Mouse (Mus musculus) forebrain, embryonic 15.5 days (tissue): ENCODE measurements around the gene Ap3b1. TPM values are rescaled to one million over a fixed set of nuclear protein-coding genes. Genes with fewer than 3 reads are reported as not detected.

Experiments
- ATAC-seq: fragments of 200-750 bp; cut with Nextera tagmentation; replicated peaks from 2 replicates; pipeline ENCODE4 v1.8.0; 2017; ENCODE audit warnings: mild to moderate bottlenecking, moderate TSS enrichment, moderate library complexity
- H3K27ac ChIP-seq: fragments of 300-500 bp; sonication (generic); replicated peaks from 2 replicates; pipeline ENCODE4 v1.5.1; 2015; ENCODE audit warnings: mild to moderate bottlenecking, inconsistent platforms
- H3K27me3 ChIP-seq: fragments of 300-500 bp; sonication (generic); 2 replicates; pipeline ENCODE4 v1.6.1; 2015; ENCODE audit warnings: inconsistent platforms
- H3K36me3 ChIP-seq: fragments of 300-500 bp; sonication (generic); 2 replicates; pipeline ENCODE4 v1.6.1; 2015; ENCODE audit warnings: mild to moderate bottlenecking, inconsistent platforms
- H3K4me1 ChIP-seq: fragments of 300-500 bp; sonication (generic); 2 replicates; pipeline ENCODE4 v1.6.1; 2015; ENCODE audit warnings: inconsistent platforms
- H3K4me2 ChIP-seq: fragments of 300-500 bp; sonication (generic); replicated peaks from 2 replicates; pipeline ENCODE4 v1.6.1; 2015; ENCODE audit warnings: mild to moderate bottlenecking, inconsistent platforms
- H3K4me3 ChIP-seq: fragments of 300-500 bp; sonication (generic); 2 replicates; pipeline ENCODE4 v1.5.1; 2015; ENCODE audit warnings: mild to moderate bottlenecking, inconsistent platforms
- H3K9ac ChIP-seq: fragments of 300-500 bp; sonication (generic); replicated peaks from 2 replicates; pipeline ENCODE4 v1.6.1; 2015; ENCODE audit warnings: mild to moderate bottlenecking, inconsistent platforms
- H3K9me3 ChIP-seq: fragments of 300-500 bp; sonication (generic); 2 replicates; pipeline ENCODE4 v1.6.1; 2016; ENCODE audit warnings: inconsistent platforms
- WGBS: fragments of 180-500 bp; shearing (Covaris S2); methylation state at CpG from one replicate; pipeline ENCODE4 v1.1.7; 2015; ENCODE audit warnings: mixed read lengths; 5-methylcytosine and 5-hydroxymethylcytosine counted together
- polyA plus RNA-seq: library from polyadenylated mRNA; unstranded; fragments of >200 nt; fragmentation: Nextera tagmentation; extraction: Ambion mirVana; gene quantifications from 2 replicates; pipeline ENCODE4 v1.2.1, GENCODE M21; 2015

Gene Ap3b1
- polyA plus RNA-seq, 1 experiment from 2014 or later = 34.3 TPM

- Histone ChIP-seq H3K9ac (no peak overlapping the region), H3K4me3 (no peak overlapping the region), H3K36me3 (peaks cover 24% of the 10 kb centered on the region), H3K27ac (no peak overlapping the region), H3K9me3 (no peaks in the 10 kb centered on the region), H3K4me2 (no peak overlapping the region), H3K27me3 (no peaks in the 10 kb centered on the region), H3K4me1 (peaks cover 11% of the 10 kb centered on the region; the same call in 1 of the 2 replicates)
- 92% methylated on average over 8 of the region's 8 CpGs for WGBS
- ATAC-seq = no peak
These were observed 41.7 kb downstream of the Ap3b1 start for GRCm38 (mm10) chr13:94400465-94400864.

GRCm38 (mm10) chr13:94423600-94423999 is 64.8 kb downstream of the Ap3b1 start:
- WGBS = 50% methylated on average over 5 of the region's 5 CpGs
- Histone ChIP-seq H3K27ac (no peak overlapping the region), H3K4me3 (no peak overlapping the region), H3K27me3 (no peaks in the 10 kb centered on the region), H3K9ac (no peak overlapping the region), H3K4me2 (no peak overlapping the region), H3K36me3 (no peaks in the 10 kb centered on the region), H3K4me1 (peaks cover 4% of the 10 kb centered on the region), H3K9me3 (no peaks in the 10 kb centered on the region)
- peak; percentile 71 for ATAC-seq

- no peak overlapping the region for H3K27ac ChIP-seq
- H3K4me2 ChIP-seq = no peak overlapping the region
- WGBS = 97% methylated on average over 2 of the region's 2 CpGs
- no peaks in the 10 kb centered on the region for H3K27me3 ChIP-seq
- H3K36me3 ChIP-seq = peaks cover 3% of the 10 kb centered on the region; the same call in 1 of the 2 replicates
- H3K4me3 ChIP-seq = no peak overlapping the region
- no peak for ATAC-seq
- H3K9ac ChIP-seq = no peak overlapping the region
- no peaks in the 10 kb centered on the region for H3K9me3 ChIP-seq
- no peaks in the 10 kb centered on the region for H3K4me1 ChIP-seq
These were observed 70.8 kb downstream of the Ap3b1 start for GRCm38 (mm10) chr13:94429567-94429966.

- no peaks in the 10 kb centered on the region for H3K4me1 ChIP-seq
- H3K4me3 ChIP-seq = no peak overlapping the region
- no peak overlapping the region for H3K9ac ChIP-seq
- H3K27me3 ChIP-seq = no peaks in the 10 kb centered on the region
- 48% methylated on average over 5 of the region's 5 CpGs for WGBS
- ATAC-seq = no peak
- H3K9me3 ChIP-seq = no peaks in the 10 kb centered on the region
- 0 out of 2 replicates have a peak, but pooled peaks cover 2% of the 10 kb centered on the region for H3K36me3 ChIP-seq
- no peak overlapping the region for H3K27ac ChIP-seq
- no peak overlapping the region for H3K4me2 ChIP-seq
These were observed 80.6 kb downstream of the Ap3b1 start for GRCm38 (mm10) chr13:94439386-94439785.

GRCm38 (mm10) chr13:94441199-94441598 is 82.4 kb downstream of the Ap3b1 start:
- no peak overlapping the region for H3K27ac ChIP-seq
- no peaks in the 10 kb centered on the region for H3K4me1 ChIP-seq

GRCm38 (mm10) chr13:94443411-94443810 is 84.7 kb downstream of the Ap3b1 start:
- 81% methylated on average over 3 of the region's 3 CpGs for WGBS
- H3K27ac ChIP-seq = no peak overlapping the region
- no peak for ATAC-seq
- no peak overlapping the region for H3K4me2 ChIP-seq
- no peaks in the 10 kb centered on the region for H3K9me3 ChIP-seq
- H3K27me3 ChIP-seq = no peaks in the 10 kb centered on the region
- no peak overlapping the region for H3K9ac ChIP-seq
- H3K4me1 ChIP-seq = no peaks in the 10 kb centered on the region
- peaks cover 9% of the 10 kb centered on the region; the same call in 1 of the 2 replicates for H3K36me3 ChIP-seq
- H3K4me3 ChIP-seq = no peak overlapping the region

More at GRCm38 (mm10) chr13:94441199-94441598, 82.4 kb downstream of the Ap3b1 start:
- ATAC-seq = no peak
- Histone ChIP-seq H3K27me3 (no peaks in the 10 kb centered on the region), H3K9me3 (no peaks in the 10 kb centered on the region), H3K36me3 (0 out of 2 replicates have a peak, but pooled peaks cover 5% of the 10 kb centered on the region), H3K4me2 (no peak overlapping the region), H3K4me3 (no peak overlapping the region), H3K9ac (no peak overlapping the region)
- WGBS = 88% methylated on average over 4 of the region's 4 CpGs

GRCm38 (mm10) chr13:94445103-94445502 is 86.3 kb downstream of the Ap3b1 start:
- Histone ChIP-seq H3K9me3 (no peaks in the 10 kb centered on the region), H3K9ac (no peak overlapping the region), H3K36me3 (peaks cover 9% of the 10 kb centered on the region; the same call in 1 of the 2 replicates), H3K27me3 (no peaks in the 10 kb centered on the region), H3K4me2 (no peak overlapping the region), H3K4me1 (no peaks in the 10 kb centered on the region), H3K27ac (no peak overlapping the region), H3K4me3 (no peak overlapping the region)
- 81% methylated on average over 5 of the region's 5 CpGs for whole genome bisulfite sequencing
- ATAC-seq = no peak

- Histone ChIP-seq H3K27ac (no peak overlapping the region), H3K36me3 (peaks cover 7% of the 10 kb centered on the region; the same call in 1 of the 2 replicates), H3K9ac (no peak overlapping the region), H3K4me1 (no peaks in the 10 kb centered on the region), H3K9me3 (no peaks in the 10 kb centered on the region), H3K4me2 (no peak overlapping the region), H3K4me3 (no peak overlapping the region), H3K27me3 (no peaks in the 10 kb centered on the region)
- 82% methylated on average over 4 of the region's 4 CpGs for WGBS
- ATAC-seq = no peak
These were observed 88.2 kb downstream of the Ap3b1 start for GRCm38 (mm10) chr13:94447003-94447402.

GRCm38 (mm10) chr13:94449593-94449992 is 90.8 kb downstream of the Ap3b1 start:
- WGBS = 74% methylated on average over 7 of the region's 7 CpGs
- Histone ChIP-seq H3K4me3 (no peak overlapping the region), H3K27me3 (no peaks in the 10 kb centered on the region), H3K4me1 (no peaks in the 10 kb centered on the region), H3K9ac (no peak overlapping the region), H3K9me3 (no peaks in the 10 kb centered on the region), H3K36me3 (peaks cover 7% of the 10 kb centered on the region; the same call in 1 of the 2 replicates), H3K4me2 (no peak overlapping the region), H3K27ac (no peak overlapping the region)
- ATAC-seq = no peak

GRCm38 (mm10) chr13:94451229-94451628 is 92.5 kb downstream of the Ap3b1 start:
- H3K36me3 ChIP-seq = peaks cover 4% of the 10 kb centered on the region; the same call in 1 of the 2 replicates
- no peak overlapping the region for H3K4me2 ChIP-seq
- H3K9ac ChIP-seq = no peak overlapping the region
- ATAC-seq = peak; percentile 86
- H3K4me1 ChIP-seq = no peaks in the 10 kb centered on the region
- H3K27ac ChIP-seq = no peak overlapping the region
- H3K27me3 ChIP-seq = no peaks in the 10 kb centered on the region
- WGBS = 45% methylated on average over 6 of the region's 6 CpGs
- no peak overlapping the region for H3K4me3 ChIP-seq
- H3K9me3 ChIP-seq = no peaks in the 10 kb centered on the region

- no peak overlapping the region for H3K4me2 ChIP-seq
- H3K36me3 ChIP-seq = no peaks in the 10 kb centered on the region
- no peaks in the 10 kb centered on the region for H3K4me1 ChIP-seq
- no peak overlapping the region for H3K9ac ChIP-seq
- ATAC-seq = no peak
- 91% methylated on average over 12 of the region's 12 CpGs for WGBS
- no peaks in the 10 kb centered on the region for H3K9me3 ChIP-seq
- no peak overlapping the region for H3K27ac ChIP-seq
- H3K4me3 ChIP-seq = no peak overlapping the region
- no peaks in the 10 kb centered on the region for H3K27me3 ChIP-seq
These were observed 95.4 kb downstream of the Ap3b1 start for GRCm38 (mm10) chr13:94454131-94454530.

- no peak overlapping the region for H3K4me2 ChIP-seq
- H3K4me1 ChIP-seq = no peaks in the 10 kb centered on the region
- H3K27me3 ChIP-seq = no peaks in the 10 kb centered on the region
- no peak overlapping the region for H3K27ac ChIP-seq
- no peak overlapping the region for H3K9ac ChIP-seq
- 90% methylated on average over 4 of the region's 4 CpGs for WGBS
- no peak for ATAC-seq
- no peak overlapping the region for H3K4me3 ChIP-seq
- H3K9me3 ChIP-seq = no peaks in the 10 kb centered on the region
- no peaks in the 10 kb centered on the region for H3K36me3 ChIP-seq
These were observed 100.4 kb downstream of the Ap3b1 start for GRCm38 (mm10) chr13:94459143-94459542.

- Histone ChIP-seq H3K4me2 (no peak overlapping the region), H3K9ac (no peak overlapping the region), H3K27ac (no peak overlapping the region), H3K9me3 (no peaks in the 10 kb centered on the region), H3K4me3 (no peak overlapping the region), H3K27me3 (no peaks in the 10 kb centered on the region), H3K36me3 (no peaks in the 10 kb centered on the region), H3K4me1 (no peaks in the 10 kb centered on the region)
- 47% methylated on average over 2 of the region's 2 CpGs for WGBS
- ATAC-seq = no peak
These were observed 105.5 kb downstream of the Ap3b1 start for GRCm38 (mm10) chr13:94464221-94464620.
